Mouse (Mus musculus) hindbrain, embryonic 11.5 days (tissue): ENCODE data around the gene Prkd2. TPM values are rescaled to one million over a fixed set of nuclear protein-coding genes. Genes with fewer than 3 reads are reported as not detected.

Experiments used
- ATAC-seq: fragments of 200-750 bp; cut with Nextera tagmentation; 2 replicates; pipeline ENCODE4 v1.8.0; 2017; ENCODE audit warnings: mild to moderate bottlenecking, moderate TSS enrichment, moderate library complexity; ENCODE audit not compliant: low FRiP score
- DNase-seq: peaks from one replicate; pipeline ENCODE4 v3.0.0-alpha.2; 2015; ENCODE audit warnings: low spot score
- H3K27ac ChIP-seq: fragments of 300-500 bp; sonication (generic); 2 replicates; pipeline ENCODE4 v1.5.1; 2014; ENCODE audit warnings: mild to moderate bottlenecking, low read depth, low read length
- H3K27me3 ChIP-seq: fragments of 300-500 bp; sonication (generic); 2 replicates; pipeline ENCODE4 v1.6.1; 2014; ENCODE audit warnings: mild to moderate bottlenecking, low read length, moderate library complexity, mixed read lengths; ENCODE audit not compliant: control insufficient read depth, insufficient read depth
- H3K36me3 ChIP-seq: fragments of 300-500 bp; sonication (generic); 2 replicates; pipeline ENCODE4 v1.6.1; 2014; ENCODE audit warnings: mild to moderate bottlenecking, low read length, moderate library complexity, mixed read lengths; ENCODE audit not compliant: control insufficient read depth, insufficient read depth
- H3K4me1 ChIP-seq: fragments of 300-500 bp; sonication (generic); replicated peaks from 2 replicates; pipeline ENCODE4 v1.6.1; 2014; ENCODE audit warnings: low read length, mixed read lengths; ENCODE audit not compliant: control insufficient read depth, insufficient read depth
- H3K4me2 ChIP-seq: fragments of 300-500 bp; sonication (generic); replicated peaks from 2 replicates; pipeline ENCODE4 v1.6.1; 2014; ENCODE audit warnings: mild to moderate bottlenecking, low read depth, low read length
- H3K4me3 ChIP-seq: fragments of 300-500 bp; sonication (generic); 2 replicates; pipeline ENCODE4 v1.5.1; 2014; ENCODE audit warnings: low read depth, low read length
- H3K9ac ChIP-seq: fragments of 300-500 bp; sonication (generic); 2 replicates; pipeline ENCODE4 v1.6.1; 2014; ENCODE audit warnings: low read depth, low read length
- H3K9me3 ChIP-seq: fragments of 300-500 bp; sonication (generic); 2 replicates; pipeline ENCODE4 v1.6.1; 2016; ENCODE audit warnings: low read length; ENCODE audit not compliant: control insufficient read depth
- WGBS: fragments of 180-500 bp; shearing (Covaris S2); extraction: QIAGEN DNeasy Blood & Tissue Kit; methylation state at CpG from one replicate; pipeline ENCODE4 v1.1.7; 2014; 5-methylcytosine and 5-hydroxymethylcytosine counted together
- polyA plus RNA-seq: library from polyadenylated mRNA; unstranded; fragments of >200 nt; fragmentation: Nextera tagmentation; extraction: Ambion mirVana; gene quantifications from 2 replicates; pipeline ENCODE4 v1.2.1, GENCODE M21; 2014

The Prkd2 gene
- polyA plus RNA-seq, 1 experiment from 2014 or later: 8.8 TPM

DNA sequence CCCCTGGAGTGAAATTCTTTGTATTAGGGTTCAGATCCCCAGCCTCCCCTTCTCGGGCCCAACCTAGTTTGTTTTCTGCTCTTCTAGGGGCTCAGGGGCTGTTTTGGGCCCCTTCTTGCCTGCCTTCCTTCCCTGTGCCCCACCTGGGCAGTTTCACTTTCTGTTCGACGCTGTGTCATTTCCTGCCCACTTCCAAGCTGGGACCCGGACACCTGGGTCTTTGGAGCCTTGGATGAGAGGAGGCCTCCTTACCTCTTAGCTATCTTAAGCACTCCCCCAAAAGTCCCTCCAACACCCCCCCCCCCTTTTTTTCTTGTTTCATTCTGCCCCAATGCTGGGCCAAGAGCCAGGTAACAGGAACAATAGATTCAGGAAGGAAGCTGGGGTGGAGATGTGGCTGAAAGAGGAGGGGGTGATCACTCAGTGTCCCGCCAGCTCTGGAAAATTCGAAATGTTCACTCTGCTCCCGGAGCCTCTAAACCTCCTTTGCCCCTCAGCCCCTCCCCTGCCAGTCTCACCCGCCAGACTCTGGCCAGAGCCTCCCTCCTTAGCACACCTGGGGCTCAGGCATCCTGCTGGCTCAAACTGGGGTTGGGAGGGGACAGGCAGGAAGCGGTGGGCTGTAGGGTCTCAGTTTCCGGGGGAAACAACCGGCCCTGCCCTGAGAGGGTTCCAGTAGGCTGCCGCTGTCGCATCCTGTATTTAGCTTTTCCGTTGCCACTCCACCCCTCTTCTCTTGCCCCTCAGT is 2.5 kb downstream of the Prkd2 start:
- H3K4me3 ChIP-seq: no peak overlapping the region
- no peaks in the 10 kb centered on the region for H3K9me3 ChIP-seq
- DNase-seq (no peak), ATAC-seq (no peak)
- peaks cover 2% of the 10 kb centered on the region; the same call in 1 of the 2 replicates for H3K36me3 ChIP-seq
- H3K27me3 ChIP-seq: no peaks in the 10 kb centered on the region
- 36% methylated on average over 14 of the region's 14 CpGs for WGBS
- H3K27ac ChIP-seq: no peak overlapping the region
- no peak overlapping the region for H3K9ac ChIP-seq
- H3K4me2 ChIP-seq: peak overlapping the region; percentile 19; the same call in 1 of the 2 replicates
- peaks cover 2% of the 10 kb centered on the region; the same call in 1 of the 2 replicates for H3K4me1 ChIP-seq

DNA sequence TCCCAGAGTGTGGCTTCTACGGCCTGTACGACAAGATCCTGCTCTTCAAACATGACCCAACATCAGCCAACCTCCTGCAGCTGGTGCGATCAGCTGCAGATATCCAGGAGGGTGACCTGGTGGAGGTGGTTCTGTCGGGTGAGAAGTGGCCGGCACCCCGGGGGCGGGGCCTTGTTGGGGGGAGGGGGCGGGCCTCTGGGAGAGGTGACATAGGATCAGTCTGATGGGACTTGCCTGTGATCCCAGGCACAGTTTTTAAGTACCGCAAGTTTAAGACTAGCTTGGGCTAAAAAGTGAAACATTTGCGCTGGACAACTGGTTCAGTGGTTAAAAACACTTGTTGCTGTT is 3.1 kb downstream of the Prkd2 start:
- no peak overlapping the region for H3K9ac ChIP-seq

DNA sequence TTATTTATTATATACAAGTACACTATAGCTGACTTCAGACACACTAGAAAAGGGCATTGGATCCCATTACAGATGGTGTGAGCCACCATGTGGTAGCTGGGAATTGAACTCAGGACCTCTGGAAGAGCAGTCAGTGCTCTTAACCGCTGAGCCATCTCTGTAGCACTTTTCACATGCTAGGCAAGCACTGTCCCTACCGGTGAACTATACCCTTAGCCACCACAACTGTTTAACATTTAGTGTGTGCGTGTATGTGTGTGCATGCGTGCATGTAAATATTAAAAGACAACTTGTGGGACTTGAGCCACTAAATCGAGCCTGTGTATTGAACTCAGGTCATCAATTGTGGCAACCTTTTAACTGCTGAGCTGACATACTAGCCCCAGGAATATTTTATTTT is 4.1 kb downstream of the Prkd2 start:
- 95% methylated on average over 5 of the region's 5 CpGs for WGBS
- Histone ChIP-seq H3K27ac (no peak overlapping the region), H3K36me3 (no peaks in the 10 kb centered on the region), H3K27me3 (no peaks in the 10 kb centered on the region), H3K4me3 (no peak overlapping the region), H3K4me2 (no peak overlapping the region), H3K9ac (no peak overlapping the region), H3K9me3 (no peaks in the 10 kb centered on the region), H3K4me1 (peaks cover 2% of the 10 kb centered on the region; the same call in 1 of the 2 replicates)
- no peak for DNase-seq
- ATAC-seq: no peak

More for the DNA sequence above, 3.1 kb downstream of the Prkd2 start:
- Histone ChIP-seq H3K4me2 (0 out of 2 replicates have a peak overlapping the region, but pooled peaks have one; percentile 19), H3K27ac (no peak overlapping the region), H3K4me3 (no peak overlapping the region), H3K27me3 (no peaks in the 10 kb centered on the region), H3K9me3 (no peaks in the 10 kb centered on the region), H3K4me1 (peaks cover 2% of the 10 kb centered on the region; the same call in 1 of the 2 replicates), H3K36me3 (no peaks in the 10 kb centered on the region)
- ATAC-seq (no peak), DNase-seq (no peak)
- 37% methylated on average over 10 of the region's 10 CpGs for WGBS

DNA sequence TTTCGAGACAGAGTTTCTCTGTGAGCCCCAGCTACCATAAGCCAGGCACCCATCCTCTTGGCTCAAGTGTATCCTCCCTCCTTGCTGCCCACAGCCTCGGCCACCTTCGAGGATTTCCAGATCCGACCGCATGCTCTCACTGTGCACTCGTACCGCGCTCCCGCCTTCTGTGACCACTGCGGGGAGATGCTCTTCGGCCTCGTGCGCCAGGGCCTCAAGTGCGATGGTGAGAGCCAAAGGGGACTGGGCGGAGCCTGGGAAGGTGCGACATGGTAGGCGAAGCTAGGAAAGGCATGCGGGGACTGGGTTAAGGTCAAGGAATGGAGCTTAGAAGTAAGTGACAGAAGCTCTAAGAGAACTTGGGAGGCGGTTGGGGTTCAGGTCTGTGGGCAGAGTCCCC is 4.8 kb downstream of the Prkd2 start:
- Histone ChIP-seq H3K4me3 (no peak overlapping the region), H3K4me2 (no peak overlapping the region), H3K9me3 (no peaks in the 10 kb centered on the region), H3K4me1 (peaks cover 2% of the 10 kb centered on the region; the same call in 1 of the 2 replicates), H3K36me3 (no peaks in the 10 kb centered on the region), H3K27me3 (no peaks in the 10 kb centered on the region), H3K27ac (no peak overlapping the region), H3K9ac (no peak overlapping the region)
- DNase-seq (no peak), ATAC-seq (no peak)
- WGBS: 87% methylated on average over 19 of the region's 19 CpGs

DNA sequence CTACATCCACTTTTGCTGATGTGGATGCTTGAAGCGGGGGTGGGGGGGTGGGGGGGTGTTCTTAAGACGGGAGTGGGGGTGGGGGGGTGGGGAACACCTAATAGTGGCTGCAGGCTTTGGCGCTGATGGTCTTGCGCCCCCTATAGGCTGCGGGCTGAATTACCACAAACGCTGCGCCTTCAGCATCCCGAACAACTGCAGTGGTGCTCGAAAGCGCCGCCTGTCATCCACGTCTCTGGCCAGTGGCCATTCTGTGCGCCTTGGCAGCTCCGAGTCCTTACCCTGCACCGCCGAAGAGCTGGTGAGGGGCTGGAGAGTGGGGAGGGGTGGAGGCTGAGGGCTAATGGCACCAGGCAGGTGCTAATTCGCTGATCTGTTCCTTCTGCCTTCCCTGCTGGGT is 5.9 kb downstream of the Prkd2 start:
- no peaks in the 10 kb centered on the region for H3K36me3 ChIP-seq
- WGBS: 36% methylated on average over 17 of the region's 17 CpGs

DNA sequence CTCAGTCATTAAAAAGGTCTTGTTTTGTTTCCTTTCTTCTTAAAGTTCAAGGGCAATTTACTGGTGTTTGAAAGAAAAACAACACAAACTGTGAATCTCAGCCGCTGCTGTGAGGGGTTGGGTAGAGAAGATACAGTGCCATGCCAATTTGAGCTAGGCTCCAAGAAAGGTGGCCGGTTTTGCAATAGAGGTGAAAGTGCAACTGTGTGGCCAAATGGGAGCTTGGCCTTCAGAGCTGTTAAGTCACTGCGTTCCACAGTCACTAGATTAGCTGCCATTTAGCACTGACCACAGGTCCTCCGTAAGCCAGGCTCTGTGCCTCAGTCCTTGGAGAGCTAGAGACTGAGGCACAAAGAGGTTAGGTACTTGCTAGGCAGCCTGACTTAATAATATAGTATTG is 8.9 kb downstream of the Prkd2 start:
- no peaks in the 10 kb centered on the region for H3K27me3 ChIP-seq
- no peaks in the 10 kb centered on the region for H3K4me1 ChIP-seq
- no peak overlapping the region for H3K4me3 ChIP-seq
- no peak overlapping the region for H3K9ac ChIP-seq
- ATAC-seq (no peak), DNase-seq (no peak)
- H3K27ac ChIP-seq: no peak overlapping the region
- H3K9me3 ChIP-seq: no peaks in the 10 kb centered on the region
- H3K4me2 ChIP-seq: no peak overlapping the region
- WGBS: 93% methylated on average over 4 of the region's 4 CpGs
- H3K36me3 ChIP-seq: 0 out of 2 replicates have a peak, but pooled peaks cover 4% of the 10 kb centered on the region

More for the DNA sequence above, 5.9 kb downstream of the Prkd2 start:
- no peaks in the 10 kb centered on the region for H3K9me3 ChIP-seq
- peak; percentile 79 for DNase-seq
- no peak overlapping the region for H3K9ac ChIP-seq
- H3K4me2 ChIP-seq: no peak overlapping the region
- no peak overlapping the region for H3K4me3 ChIP-seq
- no peaks in the 10 kb centered on the region for H3K27me3 ChIP-seq
- no peak for ATAC-seq
- H3K27ac ChIP-seq: no peak overlapping the region
- H3K4me1 ChIP-seq: peaks cover 2% of the 10 kb centered on the region; the same call in 1 of the 2 replicates

DNA sequence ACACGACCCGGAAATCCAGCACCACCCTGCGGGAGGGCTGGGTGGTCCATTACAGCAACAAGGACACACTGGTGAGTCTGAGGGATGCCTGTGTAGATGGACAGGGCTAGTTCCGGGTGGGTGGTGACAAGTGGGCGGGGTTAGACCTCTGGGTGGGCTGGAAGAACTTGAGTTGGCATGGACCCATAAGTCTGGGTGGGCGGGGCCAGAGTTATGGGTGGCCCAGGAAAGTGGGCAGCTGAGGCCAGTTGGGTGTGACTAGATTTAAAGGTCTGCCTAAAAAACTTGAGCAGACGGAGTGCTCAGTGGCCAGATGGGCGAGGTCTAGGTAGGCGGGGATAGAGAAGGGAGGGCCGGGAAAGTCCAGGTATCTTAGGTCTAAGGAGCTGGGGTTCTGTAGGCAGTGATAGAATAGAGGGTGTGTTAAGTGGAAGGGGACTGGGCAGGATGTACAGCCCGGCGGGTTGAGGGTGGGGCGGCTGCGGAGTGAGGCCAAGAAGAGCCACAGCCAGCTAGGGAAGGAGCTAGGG is 10.7 kb downstream of the Prkd2 start:
- H3K9me3 ChIP-seq: no peaks in the 10 kb centered on the region
- WGBS: 93% methylated on average over 14 of the region's 14 CpGs
- ATAC-seq: no peak

DNA sequence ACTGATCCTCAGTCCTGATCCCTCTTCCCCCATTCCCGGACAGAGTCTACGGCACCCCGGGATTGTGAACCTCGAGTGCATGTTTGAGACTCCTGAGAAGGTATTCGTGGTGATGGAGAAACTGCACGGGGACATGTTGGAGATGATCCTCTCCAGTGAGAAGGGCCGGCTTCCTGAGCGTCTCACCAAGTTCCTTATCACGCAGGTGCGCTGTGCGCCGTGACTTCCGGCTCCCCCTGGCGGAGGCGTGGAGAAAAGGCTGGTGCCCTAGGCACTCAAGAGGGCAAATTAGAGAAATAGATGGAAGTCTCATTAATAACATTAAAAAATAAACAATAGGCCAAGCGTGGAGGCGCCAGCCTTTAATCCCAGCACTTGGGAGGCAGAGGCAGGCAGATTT is 15.6 kb downstream of the Prkd2 start:
- H3K36me3 ChIP-seq: 0 out of 2 replicates have a peak, but pooled peaks cover 7% of the 10 kb centered on the region
- no peak for ATAC-seq
- 24% methylated on average over 17 of the region's 17 CpGs for WGBS
- H3K4me1 ChIP-seq: no peaks in the 10 kb centered on the region
- H3K9me3 ChIP-seq: no peaks in the 10 kb centered on the region
- no peaks in the 10 kb centered on the region for H3K27me3 ChIP-seq
- peak; percentile 53 for DNase-seq
- no peak overlapping the region for H3K9ac ChIP-seq
- no peak overlapping the region for H3K4me3 ChIP-seq
- H3K27ac ChIP-seq: no peak overlapping the region
- H3K4me2 ChIP-seq: no peak overlapping the region

More for the DNA sequence above, 10.7 kb downstream of the Prkd2 start:
- Histone ChIP-seq H3K27ac (no peak overlapping the region), H3K36me3 (0 out of 2 replicates have a peak, but pooled peaks cover 7% of the 10 kb centered on the region), H3K4me3 (no peak overlapping the region), H3K27me3 (no peaks in the 10 kb centered on the region), H3K4me2 (no peak overlapping the region), H3K4me1 (no peaks in the 10 kb centered on the region), H3K9ac (no peak overlapping the region)
- no peak for DNase-seq
